Mouse (Mus musculus): ENCODE data around the gene Adam12. TPM values are rescaled to one million over a fixed set of nuclear protein-coding genes. Genes with fewer than 3 reads are reported as not detected.

The Adam12 gene
- polyA plus RNA-seq, 1 experiment from 2014 or later: 2.8 TPM

- no peak overlapping the region for H3K4me2 ChIP-seq (ENCODE audit: low read length)
- 53% methylated on average over 7 of the region's 7 CpGs for WGBS
- no peak overlapping the region for H3K4me3 ChIP-seq (replicated peaks; ENCODE audit: low read depth, low read length)
- H3K27me3 ChIP-seq (ENCODE audit: insufficient read depth, low read length): no peaks in the 10 kb centered on the region
- no peak for TF ChIP-seq CTCF (IDR thresholded peaks at IDR 0.05; ENCODE audit: low read depth)
- H3K9me3 ChIP-seq (replicated peaks; ENCODE audit: low read length): no peaks in the 10 kb centered on the region
- no peaks in the 10 kb centered on the region for H3K36me3 ChIP-seq (ENCODE audit: insufficient read depth, low read length)
- DNase-seq (ENCODE audit: low spot score) (no peak), ATAC-seq (replicated peaks; ENCODE audit: low FRiP score, low read depth) (no peak)
- H3K27ac ChIP-seq: no peak overlapping the region
- no peaks in the 10 kb centered on the region for H3K4me1 ChIP-seq (replicated peaks; ENCODE audit: insufficient read depth, low read length)
- H3K9ac ChIP-seq (ENCODE audit: low read depth, low read length): no peak overlapping the region
Observed at GRCm38 (mm10) chr7:134250273-134250870, 18.4 kb upstream of the Adam12 start.

GRCm38 (mm10) chr7:134248041-134248440, 16.1 kb upstream of the Adam12 start:
- Histone ChIP-seq H3K9ac (ENCODE audit: low read depth, low read length) (no peak overlapping the region), H3K9me3 (replicated peaks; ENCODE audit: low read length) (no peaks in the 10 kb centered on the region), H3K27me3 (ENCODE audit: insufficient read depth, low read length) (no peaks in the 10 kb centered on the region), H3K27ac (no peak overlapping the region), H3K4me3 (replicated peaks; ENCODE audit: low read depth, low read length) (no peak overlapping the region), H3K4me1 (replicated peaks; ENCODE audit: insufficient read depth, low read length) (no peaks in the 10 kb centered on the region), H3K4me2 (ENCODE audit: low read length) (no peak overlapping the region), H3K36me3 (ENCODE audit: insufficient read depth, low read length) (no peaks in the 10 kb centered on the region)
- no peak for DNase-seq (ENCODE audit: low spot score)
- no peak for TF ChIP-seq CTCF (IDR thresholded peaks at IDR 0.05; ENCODE audit: low read depth)
- ATAC-seq (replicated peaks; ENCODE audit: low FRiP score, low read depth): no peak
- 96% methylated on average over 2 of the region's 2 CpGs for WGBS

GRCm38 (mm10) chr7:134246624-134247023, 14.7 kb upstream of the Adam12 start:
- ATAC-seq (replicated peaks; ENCODE audit: low FRiP score, low read depth) (no peak), DNase-seq (ENCODE audit: low spot score) (no peak)
- Histone ChIP-seq H3K4me2 (ENCODE audit: low read length) (no peak overlapping the region), H3K4me3 (replicated peaks; ENCODE audit: low read depth, low read length) (no peak overlapping the region), H3K27ac (no peak overlapping the region), H3K9ac (ENCODE audit: low read depth, low read length) (no peak overlapping the region), H3K36me3 (ENCODE audit: insufficient read depth, low read length) (no peaks in the 10 kb centered on the region), H3K27me3 (ENCODE audit: insufficient read depth, low read length) (no peaks in the 10 kb centered on the region), H3K9me3 (replicated peaks; ENCODE audit: low read length) (no peaks in the 10 kb centered on the region), H3K4me1 (replicated peaks; ENCODE audit: insufficient read depth, low read length) (no peaks in the 10 kb centered on the region)
- no peak for TF ChIP-seq CTCF (IDR thresholded peaks at IDR 0.05; ENCODE audit: low read depth)
- 45% methylated on average over 5 of the region's 5 CpGs for WGBS

- DNase-seq (ENCODE audit: low spot score) (no peak), ATAC-seq (replicated peaks; ENCODE audit: low FRiP score, low read depth) (no peak)
- H3K4me3 ChIP-seq (replicated peaks; ENCODE audit: low read depth, low read length): no peak overlapping the region
- H3K4me2 ChIP-seq (ENCODE audit: low read length): no peak overlapping the region
- H3K4me1 ChIP-seq (replicated peaks; ENCODE audit: insufficient read depth, low read length): no peaks in the 10 kb centered on the region
- H3K9me3 ChIP-seq (replicated peaks; ENCODE audit: low read length): no peaks in the 10 kb centered on the region
- H3K36me3 ChIP-seq (ENCODE audit: insufficient read depth, low read length): no peaks in the 10 kb centered on the region
- H3K27me3 ChIP-seq (ENCODE audit: insufficient read depth, low read length): no peaks in the 10 kb centered on the region
- H3K9ac ChIP-seq (ENCODE audit: low read depth, low read length): no peak overlapping the region
- WGBS: 80% methylated on average over 1 of the region's 1 CpGs
- TF ChIP-seq CTCF (IDR thresholded peaks at IDR 0.05; ENCODE audit: low read depth): no peak
- H3K27ac ChIP-seq: no peak overlapping the region
Observed at GRCm38 (mm10) chr7:134242773-134243172, 10.8 kb upstream of the Adam12 start.

GRCm38 (mm10) chr7:134241212-134241611, 9.3 kb upstream of the Adam12 start:
- Histone ChIP-seq H3K27me3 (ENCODE audit: insufficient read depth, low read length) (no peaks in the 10 kb centered on the region), H3K4me1 (replicated peaks; ENCODE audit: insufficient read depth, low read length) (no peaks in the 10 kb centered on the region)
- WGBS: 73% methylated on average over 4 of the region's 4 CpGs

GRCm38 (mm10) chr7:134240579-134240978, 8.6 kb upstream of the Adam12 start:
- ATAC-seq (replicated peaks; ENCODE audit: low FRiP score, low read depth): no peak

More at GRCm38 (mm10) chr7:134241212-134241611, 9.3 kb upstream of the Adam12 start:
- no peak for ATAC-seq (replicated peaks; ENCODE audit: low FRiP score, low read depth)
- no peak overlapping the region for H3K9ac ChIP-seq (ENCODE audit: low read depth, low read length)
- H3K36me3 ChIP-seq (ENCODE audit: insufficient read depth, low read length): no peaks in the 10 kb centered on the region
- H3K4me3 ChIP-seq (replicated peaks; ENCODE audit: low read depth, low read length): no peak overlapping the region
- H3K27ac ChIP-seq: no peak overlapping the region
- no peak for DNase-seq (ENCODE audit: low spot score)
- H3K4me2 ChIP-seq (ENCODE audit: low read length): no peak overlapping the region
- TF ChIP-seq CTCF (IDR thresholded peaks at IDR 0.05; ENCODE audit: low read depth): no peak
- H3K9me3 ChIP-seq (replicated peaks; ENCODE audit: low read length): no peaks in the 10 kb centered on the region

GRCm38 (mm10) chr7:134238863-134239262, 6.9 kb upstream of the Adam12 start:
- Histone ChIP-seq H3K4me2 (ENCODE audit: low read length) (no peak overlapping the region), H3K4me3 (replicated peaks; ENCODE audit: low read depth, low read length) (no peak overlapping the region), H3K27ac (no peak overlapping the region), H3K9me3 (replicated peaks; ENCODE audit: low read length) (no peaks in the 10 kb centered on the region), H3K27me3 (ENCODE audit: insufficient read depth, low read length) (no peaks in the 10 kb centered on the region), H3K4me1 (replicated peaks; ENCODE audit: insufficient read depth, low read length) (no peaks in the 10 kb centered on the region), H3K36me3 (ENCODE audit: insufficient read depth, low read length) (no peaks in the 10 kb centered on the region), H3K9ac (ENCODE audit: low read depth, low read length) (no peak overlapping the region)
- peak; percentile 4; the same call in 1 of the 2 replicates for TF ChIP-seq CTCF (IDR thresholded peaks at IDR 0.05; ENCODE audit: low read depth)
- ATAC-seq (replicated peaks; ENCODE audit: low FRiP score, low read depth): no peak
- WGBS: 87% methylated on average over 3 of the region's 3 CpGs
- no peak for DNase-seq (ENCODE audit: low spot score)

More at GRCm38 (mm10) chr7:134240579-134240978, 8.6 kb upstream of the Adam12 start:
- Histone ChIP-seq H3K4me3 (replicated peaks; ENCODE audit: low read depth, low read length) (no peak overlapping the region), H3K27me3 (ENCODE audit: insufficient read depth, low read length) (no peaks in the 10 kb centered on the region), H3K27ac (no peak overlapping the region), H3K36me3 (ENCODE audit: insufficient read depth, low read length) (no peaks in the 10 kb centered on the region), H3K9me3 (replicated peaks; ENCODE audit: low read length) (no peaks in the 10 kb centered on the region), H3K9ac (ENCODE audit: low read depth, low read length) (no peak overlapping the region), H3K4me1 (replicated peaks; ENCODE audit: insufficient read depth, low read length) (no peaks in the 10 kb centered on the region), H3K4me2 (ENCODE audit: low read length) (no peak overlapping the region)
- WGBS: 78% methylated on average over 1 of the region's 1 CpGs
- TF ChIP-seq CTCF (IDR thresholded peaks at IDR 0.05; ENCODE audit: low read depth): no peak
- DNase-seq (ENCODE audit: low spot score): no peak

Measured in kidney, postnatal 0 days (tissue).